Mouse (Mus musculus): ENCODE measurements around the gene Tmem18.

DNA sequence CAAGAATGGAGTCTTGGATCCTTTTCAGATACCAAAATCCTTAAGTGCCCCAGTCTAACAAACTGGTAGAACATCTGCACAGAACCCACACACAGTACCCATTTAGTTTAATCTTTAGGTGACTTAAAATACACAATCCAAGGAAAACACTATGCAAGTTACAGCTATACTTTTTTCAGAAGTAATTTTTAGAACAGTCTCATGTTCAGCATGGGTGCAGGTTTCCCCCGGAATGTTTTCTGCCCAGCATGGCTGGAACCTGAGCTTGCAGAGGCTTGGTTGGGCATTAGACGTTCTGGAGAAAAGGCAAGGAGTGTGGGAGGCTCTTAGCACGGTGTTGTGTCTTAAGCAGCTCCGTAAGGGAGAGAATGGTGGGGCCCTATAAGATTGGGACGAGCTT, 7.6 kb downstream of the Tmem18 start:
- no peak for TF ChIP-seq MAX (IDR thresholded peaks at IDR 0.05; ENCODE audit: low read depth)
- no peak for TF ChIP-seq POLR2AphosphoS2 (IDR thresholded peaks at IDR 0.05; ENCODE audit: insufficient read length, low read depth)
- TF ChIP-seq POLR2A (IDR thresholded peaks at IDR 0.05; ENCODE audit: insufficient read length, low read depth) = no peak
- TF ChIP-seq CEBPB (IDR thresholded peaks at IDR 0.05; ENCODE audit: insufficient read depth, poor library complexity, severe bottlenecking) = no peak
- no peak for TF ChIP-seq USF1 (IDR thresholded peaks at IDR 0.05; ENCODE audit: low read depth)
- no peak for TF ChIP-seq MYOD1 (IDR thresholded peaks at IDR 0.05; ENCODE audit: control insufficient read depth in 1 of 3, insufficient read length in 2 of 3, low read depth in 2 of 3)

All from myocyte (in vitro differentiated cells).